Mouse (Mus musculus) intestine, postnatal 0 days (tissue): ENCODE data around the gene Ppp2r5a. TPM values are rescaled to one million over a fixed set of nuclear protein-coding genes. Genes with fewer than 3 reads are reported as not detected.
"Not testable (repeated sequence)": the region's sequence is repeated elsewhere in the genome, so short reads cannot be mapped to it uniquely, and the experiment has no call there.

ENCODE experiments used
- ATAC-seq: fragments of 200-750 bp; cut with Nextera tagmentation; 2 replicates; pipeline ENCODE4 v1.8.0; 2017; ENCODE audit warnings: mild to moderate bottlenecking, moderate TSS enrichment, moderate library complexity
- H3K27ac ChIP-seq: fragments of 300-500 bp; sonication (generic); 2 replicates; pipeline ENCODE4 v1.5.1; 2014; ENCODE audit warnings: mild to moderate bottlenecking, low read depth, low read length, moderate library complexity
- H3K27me3 ChIP-seq: fragments of 300-500 bp; sonication (generic); replicated peaks from 2 replicates; pipeline ENCODE4 v1.6.1; 2014; ENCODE audit warnings: low read length, mixed read lengths; ENCODE audit not compliant: control insufficient read depth, insufficient read depth
- H3K36me3 ChIP-seq: fragments of 300-500 bp; sonication (generic); 2 replicates; pipeline ENCODE4 v1.6.1; 2014; ENCODE audit warnings: mild to moderate bottlenecking, moderate library complexity; ENCODE audit not compliant: control insufficient read depth, insufficient read depth
- H3K4me1 ChIP-seq: fragments of 300-500 bp; sonication (generic); replicated peaks from 2 replicates; pipeline ENCODE4 v1.6.1; 2014; ENCODE audit warnings: antibody characterized with exemption, low read length, mixed read lengths; ENCODE audit not compliant: control insufficient read depth, insufficient read depth
- H3K4me2 ChIP-seq: fragments of 300-500 bp; sonication (generic); replicated peaks from 2 replicates; pipeline ENCODE4 v1.6.1; 2014; ENCODE audit warnings: low read depth, mild to moderate bottlenecking, moderate library complexity
- H3K4me3 ChIP-seq: fragments of 300-500 bp; sonication (generic); 2 replicates; pipeline ENCODE4 v1.5.1; 2014; ENCODE audit warnings: low read depth, low read length
- H3K9ac ChIP-seq: fragments of 300-500 bp; sonication (generic); 2 replicates; pipeline ENCODE4 v1.6.1; 2014; ENCODE audit warnings: mild to moderate bottlenecking, low read depth, low read length
- H3K9me3 ChIP-seq: fragments of 300-500 bp; sonication (generic); 2 replicates; pipeline ENCODE4 v1.6.1; 2016; ENCODE audit warnings: mixed run types; ENCODE audit not compliant: control insufficient read depth
- CTCF ChIP-seq: sonication (generic); IDR thresholded peaks from 2 replicates; pipeline ENCODE4 v1.5.1; 2016; ENCODE audit warnings: low read depth, mild to moderate bottlenecking, control low read depth, antibody characterized with exemption, moderate library complexity
- WGBS: fragments of 180-500 bp; shearing (Covaris S2); extraction: QIAGEN DNeasy Blood & Tissue Kit; methylation state at CpG from one replicate; pipeline ENCODE4 v1.1.7; 2014; 5-methylcytosine and 5-hydroxymethylcytosine counted together
- polyA plus RNA-seq: library from polyadenylated mRNA; unstranded; fragments of >200 nt; fragmentation: Nextera tagmentation; extraction: Ambion mirVana; gene quantifications from 2 replicates; pipeline ENCODE4 v1.2.1, GENCODE M21; 2015

The Ppp2r5a gene
- polyA plus RNA-seq, 1 experiment from 2014 or later, result 28.7 TPM

DNA sequence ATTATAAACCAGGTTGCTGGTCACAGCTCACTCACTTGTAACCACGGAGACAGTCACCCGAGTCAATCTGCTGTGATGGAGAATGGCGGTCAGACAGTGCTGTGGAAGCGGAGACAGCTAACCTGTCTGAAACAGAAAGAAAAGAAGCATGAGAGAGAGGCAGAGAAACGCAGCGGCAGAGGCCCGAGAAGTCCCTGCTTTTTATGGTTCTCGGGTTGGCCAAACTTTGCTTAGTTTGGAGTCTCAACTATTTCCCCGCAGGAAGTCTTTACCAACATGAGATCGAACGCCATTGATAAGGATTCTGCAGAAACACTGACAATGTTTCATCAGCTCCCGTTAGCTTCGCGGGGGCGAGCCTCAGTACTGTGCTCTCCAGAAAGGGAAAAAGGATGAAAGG lies 29.0 kb upstream of the Ppp2r5a start:
- H3K9ac ChIP-seq, result no peak overlapping the region
- TF ChIP-seq CTCF, result no peak
- H3K36me3 ChIP-seq, result no peaks in the 10 kb centered on the region
- ATAC-seq, result no peak
- no peaks in the 10 kb centered on the region for H3K27me3 ChIP-seq
- H3K9me3 ChIP-seq, result no peaks in the 10 kb centered on the region
- WGBS, result 61% methylated on average over 15 of the region's 15 CpGs
- no peak overlapping the region for H3K27ac ChIP-seq
- peak overlapping the region; percentile 25 for H3K4me2 ChIP-seq
- no peak overlapping the region for H3K4me3 ChIP-seq
- no peaks in the 10 kb centered on the region; the same call in 1 of the 2 replicates for H3K4me1 ChIP-seq

DNA sequence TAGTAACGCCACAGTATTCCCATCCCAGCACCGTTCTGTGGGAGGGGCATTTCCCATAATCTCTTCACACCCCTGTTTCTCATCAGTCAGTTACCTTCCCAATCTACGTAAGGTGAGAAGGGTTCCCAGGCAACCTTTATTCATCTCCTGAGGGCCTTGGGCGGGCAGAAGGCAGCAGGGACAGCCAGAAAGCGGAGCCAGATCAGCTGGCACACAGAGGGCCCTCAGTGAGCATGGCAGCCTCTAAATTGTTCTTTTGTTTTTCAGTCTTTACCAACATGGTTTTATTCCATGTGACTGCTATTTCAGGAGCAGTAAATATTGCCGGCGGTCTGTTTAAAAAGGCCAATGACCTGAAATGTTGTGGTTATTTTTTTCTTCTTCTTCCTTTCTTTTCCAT lies 27.0 kb upstream of the Ppp2r5a start:
- 82% methylated on average over 7 of the region's 7 CpGs for WGBS
- Histone ChIP-seq H3K9me3 (no peaks in the 10 kb centered on the region), H3K27ac (no peak overlapping the region), H3K4me3 (no peak overlapping the region), H3K4me2 (no peak overlapping the region), H3K36me3 (no peaks in the 10 kb centered on the region), H3K4me1 (no peaks in the 10 kb centered on the region; the same call in 1 of the 2 replicates), H3K27me3 (no peaks in the 10 kb centered on the region), H3K9ac (no peak overlapping the region)
- no peak for ATAC-seq
- no peak for TF ChIP-seq CTCF

DNA sequence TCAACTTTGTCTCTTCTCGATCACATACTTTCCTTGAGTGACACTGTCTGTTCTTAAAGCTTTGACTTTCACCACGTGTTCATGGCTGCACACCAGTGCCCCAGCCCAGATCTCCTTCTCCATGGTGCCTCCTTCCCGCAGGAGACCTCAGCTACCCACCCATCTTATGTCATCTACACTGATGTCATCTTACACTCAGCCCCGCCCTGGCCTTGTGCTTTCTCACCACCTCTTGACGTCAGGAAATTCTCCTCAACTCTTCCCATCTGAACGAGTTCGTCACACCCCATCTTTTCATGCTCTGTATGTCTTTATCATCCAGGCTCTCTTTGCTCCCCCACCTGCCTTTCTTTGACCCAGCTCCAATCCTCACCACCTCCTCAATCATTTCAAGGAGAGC lies 22.8 kb upstream of the Ppp2r5a start:
- H3K9ac ChIP-seq, result no peak overlapping the region
- H3K4me3 ChIP-seq, result no peak overlapping the region
- ATAC-seq, result no peak
- H3K27me3 ChIP-seq, result no peaks in the 10 kb centered on the region
- WGBS, result 57% methylated on average over 7 of the region's 7 CpGs
- no peak overlapping the region for H3K27ac ChIP-seq
- no peaks in the 10 kb centered on the region for H3K4me1 ChIP-seq
- no peak for TF ChIP-seq CTCF
- H3K36me3 ChIP-seq, result no peaks in the 10 kb centered on the region
- H3K9me3 ChIP-seq, result no peaks in the 10 kb centered on the region
- no peak overlapping the region for H3K4me2 ChIP-seq

DNA sequence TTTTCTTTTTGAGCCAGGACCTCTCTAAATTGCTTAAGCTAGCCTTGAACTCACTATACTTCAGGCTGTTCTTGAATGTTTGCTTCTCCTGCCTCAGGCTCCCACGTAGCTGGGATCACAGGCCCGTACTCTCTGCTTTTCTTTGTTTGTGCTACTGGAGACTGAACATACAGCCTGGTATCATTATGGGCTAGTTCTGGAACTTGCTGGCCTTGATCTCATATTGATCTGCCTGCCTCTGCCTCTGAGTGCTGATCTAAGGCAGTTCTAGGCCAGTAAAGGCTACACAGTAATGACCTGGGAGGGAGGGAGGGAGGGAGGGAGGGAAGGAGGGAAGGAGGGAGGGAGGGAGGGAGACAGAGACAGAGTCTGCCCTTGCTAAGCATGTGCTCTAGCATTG lies 20.1 kb upstream of the Ppp2r5a start:
- Histone ChIP-seq H3K4me2 (no peak overlapping the region), H3K9me3 (no peaks in the 10 kb centered on the region), H3K4me1 (no peaks in the 10 kb centered on the region; the same call in 1 of the 2 replicates), H3K36me3 (no peaks in the 10 kb centered on the region), H3K27me3 (no peaks in the 10 kb centered on the region), H3K4me3 (no peak overlapping the region), H3K9ac (no peak overlapping the region), H3K27ac (no peak overlapping the region)
- TF ChIP-seq CTCF, result no peak
- no peak for ATAC-seq
- 77% methylated on average over 2 of the region's 2 CpGs for WGBS

DNA sequence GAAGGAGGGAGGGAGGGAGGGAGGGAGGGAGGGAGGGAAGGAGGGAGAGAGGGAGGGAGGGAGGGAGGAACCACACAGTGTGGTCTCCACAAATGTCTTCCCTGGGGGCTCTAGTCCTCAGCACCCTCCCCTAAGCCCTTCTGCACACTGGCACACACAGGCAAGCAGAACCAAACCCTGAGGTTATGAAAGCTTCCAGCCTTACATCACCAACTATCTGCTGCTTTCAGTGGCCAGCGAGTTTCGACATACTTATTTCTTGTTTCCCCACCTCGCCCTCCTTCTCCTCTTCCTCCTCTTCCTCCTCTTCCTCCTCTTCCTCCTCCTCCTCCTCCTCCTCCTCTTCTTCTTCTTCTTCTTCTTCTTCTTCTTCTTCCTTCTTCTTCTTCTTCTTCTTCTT lies 19.6 kb upstream of the Ppp2r5a start:
- H3K4me3 ChIP-seq, H3K9me3 ChIP-seq, H3K36me3 ChIP-seq, H3K4me2 ChIP-seq, H3K27me3 ChIP-seq, ATAC-seq, H3K27ac ChIP-seq, H3K4me1 ChIP-seq, H3K9ac ChIP-seq: not testable (repeated sequence)
- WGBS, result 68% methylated on average over 3 of the region's 3 CpGs

DNA sequence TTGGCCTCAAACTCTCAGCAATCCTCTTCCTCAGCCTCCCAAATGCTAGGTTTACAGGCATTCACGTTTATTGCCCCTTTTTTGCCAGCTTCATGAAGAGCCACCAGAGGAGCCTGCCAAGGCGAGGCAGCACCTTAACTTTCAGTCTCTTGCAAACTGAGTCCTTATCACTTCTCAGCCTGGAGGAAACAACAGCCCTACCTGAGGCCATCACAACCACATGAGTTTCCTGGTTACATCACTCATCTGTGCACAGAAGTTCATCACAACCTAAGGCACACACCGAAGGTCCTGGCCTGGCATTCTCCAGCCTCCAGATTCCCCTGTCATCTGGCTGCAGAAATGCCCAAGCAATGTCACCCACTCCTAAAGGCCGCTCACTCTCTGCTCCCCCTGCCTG lies 19.1 kb upstream of the Ppp2r5a start:
- Histone ChIP-seq H3K4me2 (no peak overlapping the region), H3K4me3 (no peak overlapping the region), H3K36me3 (no peaks in the 10 kb centered on the region), H3K27me3 (no peaks in the 10 kb centered on the region), H3K4me1 (no peaks in the 10 kb centered on the region; the same call in 1 of the 2 replicates), H3K27ac (no peak overlapping the region), H3K9ac (no peak overlapping the region), H3K9me3 (no peaks in the 10 kb centered on the region)
- WGBS, result 56% methylated on average over 4 of the region's 4 CpGs
- no peak for TF ChIP-seq CTCF
- no peak for ATAC-seq

DNA sequence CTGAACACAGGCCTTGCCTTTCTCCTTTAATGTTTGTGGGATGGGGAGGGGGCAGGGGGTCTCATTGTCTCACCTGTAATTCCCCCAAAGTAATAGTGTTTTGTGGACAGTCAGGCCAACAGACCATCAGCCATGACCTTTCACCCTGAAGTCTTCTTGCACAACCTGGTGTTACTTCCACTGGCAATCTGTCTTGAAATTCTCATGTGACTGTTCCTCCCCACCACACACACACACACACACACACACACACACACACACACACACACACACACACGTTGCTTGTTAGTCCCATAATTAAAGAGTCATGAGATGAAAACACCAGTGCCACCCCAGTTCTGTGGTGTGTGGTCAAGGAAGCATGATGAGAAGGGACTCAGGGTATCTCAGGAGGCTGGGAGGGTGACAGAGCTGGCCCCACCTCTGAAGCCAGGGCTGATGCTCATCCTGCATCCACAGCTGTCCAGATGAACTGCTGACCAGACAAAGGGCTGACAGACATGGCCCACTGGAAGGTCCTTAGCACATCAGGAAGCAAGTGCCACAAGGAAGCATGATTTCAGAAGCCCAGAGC lies 18.4 kb upstream of the Ppp2r5a start:
- no peaks in the 10 kb centered on the region for H3K9me3 ChIP-seq
- no peak overlapping the region for H3K4me3 ChIP-seq
- H3K4me2 ChIP-seq, result no peak overlapping the region
- H3K27ac ChIP-seq, result no peak overlapping the region
- 45% methylated on average over 1 of the region's 1 CpGs for WGBS
- H3K4me1 ChIP-seq, result no peaks in the 10 kb centered on the region; the same call in 1 of the 2 replicates
- no peaks in the 10 kb centered on the region for H3K27me3 ChIP-seq
- no peak for ATAC-seq
- no peak overlapping the region for H3K9ac ChIP-seq
- no peaks in the 10 kb centered on the region for H3K36me3 ChIP-seq
- TF ChIP-seq CTCF, result no peak
